Mouse (Mus musculus) lung, adult 10 weeks (tissue): Measurements from ENCODE around the gene Ankrd54. TPM values are rescaled to one million over a fixed set of nuclear protein-coding genes. Genes with fewer than 3 reads are reported as not detected.

Experiments
- polyA plus RNA-seq: library from polyadenylated mRNA; stranded (reverse); fragments of 350-450 nt; fragmentation: Illumina TruSeq; extraction: RNeasy Lipid Tissue Mini Kit (QIAGEN cat#74804); gene quantifications from one replicate; pipeline ENCODE4 v1.2.3, GENCODE M21; 2014; ENCODE audit warnings: low read depth, low replicate concordance; ENCODE audit not compliant: insufficient read depth

Ankrd54 gene
- 22.8 TPM for polyA plus RNA-seq

DNA sequence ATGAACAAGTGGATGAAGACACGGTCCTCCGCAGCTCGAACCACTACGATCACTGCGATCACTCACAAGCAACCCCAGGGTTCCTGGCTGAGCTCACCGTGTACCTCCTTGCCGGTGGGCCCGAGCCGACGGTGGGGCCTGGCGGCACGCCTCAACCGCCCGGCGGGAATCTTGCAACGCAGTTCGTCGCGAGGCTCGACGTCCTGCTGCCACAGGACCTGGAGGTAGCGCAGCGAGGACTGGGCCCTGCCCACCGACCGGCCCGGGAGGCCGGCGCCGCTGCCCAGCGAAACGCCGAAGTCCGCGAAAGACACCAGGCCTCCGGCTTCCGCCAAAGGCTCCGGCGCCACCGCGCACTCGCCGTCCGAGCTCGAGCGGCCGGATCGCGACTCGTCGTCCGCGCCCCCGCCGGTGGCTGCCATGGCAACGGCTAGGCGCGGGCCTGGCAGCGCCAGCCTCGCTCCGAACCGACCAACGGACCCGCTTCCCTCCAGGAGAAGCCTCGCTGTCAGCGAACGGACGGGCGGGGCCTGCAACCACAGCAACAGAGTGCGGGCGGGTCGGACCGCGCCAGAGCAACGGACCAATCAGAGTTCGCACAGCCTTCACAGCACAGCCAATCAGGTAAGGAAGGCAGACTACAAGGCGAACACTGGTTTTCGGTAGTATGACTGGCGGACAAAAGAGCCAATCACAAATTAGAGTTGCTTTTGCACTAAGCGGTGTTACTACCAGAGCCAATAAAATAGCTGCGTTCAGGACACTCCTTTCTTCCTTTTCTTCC lies at the start of gene Ankrd54:
TSS of gene Ankrd54 (minus strand) at position 518 of the 784 bp plus-strand sequence.

DNA sequence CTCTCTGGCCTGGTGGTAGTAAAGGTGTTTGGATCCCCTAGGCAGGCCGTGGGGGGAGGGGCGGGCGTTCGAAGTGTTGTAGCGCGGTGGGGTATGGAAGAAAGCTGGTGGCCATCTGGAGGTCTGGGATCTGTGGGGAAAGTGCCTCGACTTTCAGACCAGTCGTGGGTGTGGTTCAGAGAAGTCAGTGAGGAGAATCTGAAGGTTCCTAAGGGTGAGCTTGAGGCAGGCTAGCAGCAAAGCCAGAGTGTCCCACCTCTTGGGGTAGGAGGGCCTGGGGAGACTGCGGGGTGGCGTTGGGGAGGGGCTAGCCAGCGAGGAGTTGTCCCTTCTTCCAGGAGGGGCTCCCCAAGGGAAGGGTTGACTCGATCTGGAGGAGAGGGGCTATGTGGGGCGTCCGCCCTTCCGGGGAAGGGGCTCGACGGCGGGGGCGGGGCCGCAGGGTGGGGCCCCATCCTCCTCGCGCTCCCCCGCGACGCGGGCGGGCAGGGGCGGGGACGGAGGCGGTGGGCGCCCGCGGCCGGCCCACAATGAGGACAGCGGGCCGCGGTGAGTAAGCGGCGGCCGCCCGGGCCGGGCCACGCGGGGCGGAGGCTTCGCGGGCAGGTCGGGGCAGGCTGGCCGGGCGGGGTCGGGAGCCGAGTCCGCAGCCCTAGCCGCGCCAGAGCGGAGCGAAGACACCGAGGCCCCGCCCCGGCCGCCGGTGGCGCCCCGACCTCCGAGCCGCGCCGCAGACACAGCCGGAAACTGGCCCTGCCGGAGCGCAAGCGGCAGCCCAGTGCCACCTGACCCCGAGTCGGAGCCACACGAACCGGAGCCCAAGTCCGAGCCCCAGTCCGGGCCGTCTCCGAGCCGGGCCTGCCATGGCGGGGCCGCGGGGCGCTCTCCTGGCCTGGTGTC lies 46.0 kb upstream of the Ankrd54 start, which contains the start of gene Micall1:
TSS of gene Micall1 (plus strand) at position 478 of the 900 bp plus-strand sequence.

DNA sequence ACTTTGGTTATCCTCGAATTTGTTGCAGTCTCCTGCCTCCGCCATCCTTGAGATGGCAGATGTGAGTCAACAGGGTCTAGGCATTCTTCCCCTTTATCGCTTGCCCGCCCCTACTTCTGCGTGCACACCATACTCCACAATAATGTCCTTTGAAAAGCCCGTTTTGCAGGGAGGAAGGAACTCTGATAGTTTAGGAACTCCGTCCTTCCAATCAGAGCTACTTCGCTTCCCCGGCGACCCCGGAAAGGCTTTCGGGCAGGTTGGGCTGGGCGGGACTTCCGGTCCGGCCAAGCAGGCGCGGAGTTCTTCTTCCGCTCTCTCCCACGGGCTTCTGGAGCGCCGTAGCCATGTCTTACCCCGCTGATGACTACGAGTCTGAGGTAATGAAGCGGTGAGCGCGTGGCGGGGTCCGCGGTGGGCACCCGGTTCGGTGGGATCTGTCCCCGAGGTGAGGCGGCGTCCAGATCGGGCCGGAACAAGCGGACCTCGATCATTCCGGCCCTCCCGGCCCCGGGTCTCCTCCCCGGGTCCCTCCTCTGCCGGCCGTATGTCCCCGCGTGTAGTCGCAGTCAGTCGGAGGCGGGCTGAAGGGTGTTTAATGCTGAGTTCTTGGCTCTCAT lies 12.3 kb upstream of the Ankrd54 start, which contains the start of gene Eif3l:
TSS of gene Eif3l (plus strand) at position 267 of the 620 bp plus-strand sequence.

DNA sequence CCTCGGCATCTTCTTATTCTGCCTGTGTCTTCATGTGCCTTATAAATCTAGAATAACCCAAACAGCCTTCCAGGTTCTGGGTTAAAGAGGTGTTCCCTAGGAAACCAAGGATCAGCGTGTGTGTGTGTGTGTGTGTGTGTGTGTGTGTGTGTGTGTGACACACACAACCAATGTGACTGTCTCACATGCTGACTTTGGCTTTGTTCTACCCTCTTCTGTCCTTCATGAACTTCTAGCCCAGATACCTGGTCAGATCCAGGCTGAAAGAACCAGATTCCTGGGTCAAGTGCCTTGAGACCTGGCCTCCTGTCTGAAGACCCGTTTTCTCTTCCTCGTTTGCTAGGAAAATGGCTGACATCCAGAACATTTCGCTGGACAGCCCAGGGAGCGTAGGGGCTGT lies 21.1 kb downstream of the Ankrd54 start, which contains the start of gene Galr3:
TSS of gene Galr3 (plus strand) at position 301 of the 400 bp plus-strand sequence.

DNA sequence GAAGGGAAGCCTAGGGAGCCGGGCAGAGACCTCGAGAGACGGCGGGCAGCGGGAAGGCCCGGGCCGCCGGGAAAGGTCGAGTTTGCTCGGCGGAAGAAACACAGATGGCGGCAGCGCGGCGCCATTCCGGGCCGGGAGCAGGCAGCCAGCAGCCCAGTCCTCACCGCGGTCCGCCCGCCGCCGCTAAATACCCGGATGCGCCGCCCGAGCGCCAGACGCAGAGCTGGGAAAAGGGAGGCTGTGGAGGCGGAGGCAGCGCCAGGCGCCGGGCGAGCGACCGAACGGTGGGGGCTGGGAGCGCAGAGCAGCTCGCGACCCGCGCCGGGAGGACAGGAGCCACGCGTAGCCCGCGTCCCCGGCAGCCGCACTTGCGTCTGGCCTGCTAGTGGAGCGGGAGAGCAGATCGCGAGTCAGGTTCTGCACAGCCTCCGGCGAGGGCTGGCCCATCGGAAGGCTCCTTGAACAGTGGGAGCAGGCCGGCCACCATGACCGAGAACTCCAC lies 34.4 kb downstream of the Ankrd54 start, which contains the start of gene H1f0:
TSS of gene H1f0 (plus strand) at position 214 of the 502 bp plus-strand sequence.

Other genes starting within 250 kb of the Ankrd54 start
- 85.0 TPM for gene Cdc42ep1, start 220.3 kb downstream of the Ankrd54 start, polyA plus RNA-seq
- gene Lgals2, start 207.4 kb downstream of the Ankrd54 start, polyA plus RNA-seq: 4.2 TPM
- gene Gga1, start 185.7 kb downstream of the Ankrd54 start, polyA plus RNA-seq: 41.9 TPM
- gene Gm49510, start 163.2 kb downstream of the Ankrd54 start, polyA plus RNA-seq: not detected
- 11.6 TPM for gene Sh3bp1, start 163.1 kb downstream of the Ankrd54 start, polyA plus RNA-seq
- gene Pdxp, start 149.0 kb downstream of the Ankrd54 start, polyA plus RNA-seq: 1.4 TPM
- gene Lgals1, start 136.2 kb downstream of the Ankrd54 start, polyA plus RNA-seq: 364 TPM
- gene Nol12, start 128.0 kb downstream of the Ankrd54 start, polyA plus RNA-seq: 24.6 TPM
- 23.1 TPM for gene Triobp, start 115.2 kb downstream of the Ankrd54 start, polyA plus RNA-seq
- 89.9 TPM for gene H1f0, start 34.4 kb downstream of the Ankrd54 start, polyA plus RNA-seq
- gene Galr3, start 21.0 kb downstream of the Ankrd54 start, polyA plus RNA-seq: not detected
- 61.9 TPM for gene Eif3l, start 12.3 kb upstream of the Ankrd54 start, polyA plus RNA-seq
- gene Micall1, start 46.0 kb upstream of the Ankrd54 start, polyA plus RNA-seq: 9.4 TPM
- gene Polr2f, start 78.1 kb upstream of the Ankrd54 start, polyA plus RNA-seq: 117 TPM
- gene 1700088E04Rik, start 78.4 kb upstream of the Ankrd54 start, polyA plus RNA-seq: 25.5 TPM
- 0.17 TPM for gene Sox10, start 102.3 kb upstream of the Ankrd54 start, polyA plus RNA-seq
- gene Pick1, start 166.3 kb upstream of the Ankrd54 start, polyA plus RNA-seq: 13.2 TPM
- 0.14 TPM for gene Gm49486, start 166.5 kb upstream of the Ankrd54 start, polyA plus RNA-seq
- not detected for gene Slc16a8, start 191.9 kb upstream of the Ankrd54 start, polyA plus RNA-seq
- gene Baiap2l2, start 222.6 kb upstream of the Ankrd54 start, polyA plus RNA-seq: 0.62 TPM